Mouse (Mus musculus): ENCODE results near the gene Cd80.

Cd80 gene

GRCm38 (mm10) chr16:38536544-38537146 is 81.3 kb downstream of the Cd80 start:
- DNase-seq, result peak; percentile 49

GRCm38 (mm10) chr16:38538716-38539380 is 83.5 kb downstream of the Cd80 start:
- no peak for DNase-seq
